Mouse (Mus musculus) frontal cortex, postnatal 36 days (tissue): ENCODE data around the gene Arntl2.

ENCODE experiments used
- DNase-seq, 2 experiments: peaks; one replicate each; pipeline ENCODE4 v3.0.0; 2022; ENCODE audit warnings: low spot score in 2 of 2

Gene Arntl2

DNA sequence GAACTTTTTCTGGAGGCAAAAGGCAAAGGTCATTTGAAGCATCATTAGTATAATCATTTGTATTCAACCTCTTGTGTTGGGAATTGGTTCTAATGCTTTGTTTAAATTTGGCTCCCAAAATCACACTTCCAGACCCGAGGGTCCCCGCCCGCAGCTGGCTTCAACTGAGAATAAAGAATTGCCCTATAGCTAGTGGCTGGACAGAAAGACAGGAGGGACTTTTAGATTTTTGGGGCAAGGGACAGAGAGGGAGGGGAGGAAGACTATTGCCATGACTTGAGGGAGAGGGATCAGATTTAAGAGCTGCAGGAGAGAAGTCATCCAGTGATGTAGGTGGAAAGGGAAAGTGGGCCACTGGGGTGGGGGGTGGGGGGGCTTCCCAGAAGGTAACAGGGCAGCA, 14.3 kb upstream of the Arntl2 start:
- DNase-seq: no peak

DNA sequence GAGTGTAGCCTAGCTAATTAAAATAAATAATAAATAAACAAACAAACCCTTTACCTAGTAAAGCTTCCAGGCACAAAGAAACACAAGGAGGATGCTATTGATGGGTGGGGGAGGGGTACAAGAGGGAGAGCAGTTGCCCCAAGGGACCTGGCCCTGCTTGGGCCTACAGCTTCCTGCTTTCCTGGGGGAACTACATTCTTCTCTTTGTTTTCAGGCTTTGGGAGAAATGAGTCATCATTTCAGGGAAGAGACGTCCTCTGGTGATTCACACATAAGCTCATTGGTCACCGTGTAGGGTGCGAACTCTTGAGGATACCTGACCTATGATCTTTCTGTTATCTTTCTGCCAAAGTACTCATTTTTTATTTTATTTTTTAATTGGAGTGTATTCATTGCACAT, 2.3 kb upstream of the Arntl2 start:
- no peak for DNase-seq

DNA sequence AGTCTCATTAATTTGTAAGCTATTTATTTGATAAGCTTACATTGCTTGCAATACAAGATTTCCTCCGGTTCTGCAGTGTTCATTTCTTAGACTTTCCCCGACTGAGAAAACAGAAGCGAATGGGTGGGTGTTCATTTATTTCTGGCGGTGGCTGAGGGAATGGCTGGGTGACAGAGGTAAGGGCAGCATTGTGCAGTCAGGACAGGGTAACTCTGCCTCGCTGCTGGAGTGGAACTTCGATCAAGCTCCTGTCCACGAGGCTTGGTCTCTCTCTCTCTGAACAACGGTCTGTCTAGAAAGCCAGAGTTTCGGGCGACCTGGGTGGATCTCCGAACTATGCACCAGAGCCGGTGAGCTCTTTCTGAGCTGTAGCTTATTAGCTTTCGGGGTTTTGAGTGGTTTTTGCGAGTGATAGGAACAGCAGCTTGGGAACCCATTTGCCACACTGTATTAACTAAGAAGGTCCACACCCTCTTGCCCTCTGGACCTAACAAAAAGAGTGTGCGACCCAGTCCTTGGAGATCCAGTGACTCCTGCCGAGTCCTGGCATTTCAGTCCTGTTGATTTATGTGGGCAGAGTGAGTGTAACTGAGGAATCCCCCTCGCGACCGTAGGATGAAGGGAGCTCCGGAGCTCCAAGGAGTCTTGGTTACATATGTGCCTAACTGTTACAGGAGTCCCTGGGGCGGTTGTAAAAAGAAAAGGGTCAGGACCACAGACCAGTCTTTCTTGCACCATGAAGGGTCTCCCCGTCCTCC, 510 bp upstream of the Arntl2 start:
- DNase-seq: no peak

DNA sequence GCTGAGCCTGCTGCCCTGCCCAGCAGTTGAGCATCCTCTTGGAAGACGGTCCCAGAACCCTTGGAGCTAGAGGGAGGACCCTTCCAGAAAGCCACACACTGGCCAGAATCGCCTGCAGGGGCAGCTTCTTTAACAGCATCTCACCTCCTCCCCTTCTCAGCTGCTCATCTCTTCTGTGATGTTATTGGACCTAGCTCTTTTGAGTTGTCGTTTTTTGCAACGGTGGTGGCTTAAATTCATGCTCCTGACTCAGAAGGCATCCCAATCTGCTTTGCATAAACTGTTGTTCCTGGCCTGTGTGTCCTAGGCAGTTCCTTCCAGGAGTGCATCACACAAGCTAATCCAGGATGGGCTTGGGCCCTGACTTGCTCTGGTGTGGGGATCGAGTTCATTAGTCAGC, 1.6 kb downstream of the Arntl2 start:
- no peak for DNase-seq

DNA sequence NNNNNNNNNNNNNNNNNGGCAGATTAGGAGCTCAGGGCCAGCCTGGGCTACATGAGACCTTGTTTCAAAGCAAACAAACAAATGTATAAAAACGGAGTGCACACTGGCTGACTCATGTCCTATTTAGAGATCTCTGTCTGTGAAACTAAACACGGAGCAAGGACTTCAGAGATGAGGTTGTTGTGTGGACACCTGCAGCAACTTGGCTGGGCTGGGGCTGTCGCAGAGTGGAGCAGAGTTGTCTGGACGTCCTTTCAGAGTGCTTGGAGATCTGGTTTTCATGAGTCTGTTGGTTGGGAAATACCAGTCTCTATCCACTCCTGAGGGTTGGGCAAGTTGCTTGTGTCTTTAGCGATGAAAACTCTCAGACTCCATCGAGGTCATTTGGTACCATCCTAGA, 14.1 kb downstream of the Arntl2 start:
- DNase-seq: no peak

DNA sequence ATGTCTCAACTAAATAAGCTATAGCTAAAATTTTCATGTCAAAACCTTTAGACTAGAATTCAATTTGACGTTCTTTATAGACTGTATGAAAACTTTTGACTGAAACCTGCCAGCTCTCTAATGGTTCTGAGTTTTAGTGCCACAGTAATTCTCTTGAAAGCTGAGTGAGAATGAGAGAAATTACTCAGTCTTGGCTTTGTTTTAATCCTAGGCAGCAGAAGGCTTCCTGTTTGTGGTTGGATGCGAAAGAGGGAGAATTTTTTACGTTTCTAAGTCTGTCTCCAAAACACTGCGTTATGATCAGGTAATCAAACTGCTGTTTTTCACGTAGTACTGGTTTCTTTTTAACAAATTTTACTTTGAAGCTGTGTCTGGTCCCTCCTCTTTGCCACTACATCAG, 17.2 kb downstream of the Arntl2 start:
- no peak for DNase-seq

DNA sequence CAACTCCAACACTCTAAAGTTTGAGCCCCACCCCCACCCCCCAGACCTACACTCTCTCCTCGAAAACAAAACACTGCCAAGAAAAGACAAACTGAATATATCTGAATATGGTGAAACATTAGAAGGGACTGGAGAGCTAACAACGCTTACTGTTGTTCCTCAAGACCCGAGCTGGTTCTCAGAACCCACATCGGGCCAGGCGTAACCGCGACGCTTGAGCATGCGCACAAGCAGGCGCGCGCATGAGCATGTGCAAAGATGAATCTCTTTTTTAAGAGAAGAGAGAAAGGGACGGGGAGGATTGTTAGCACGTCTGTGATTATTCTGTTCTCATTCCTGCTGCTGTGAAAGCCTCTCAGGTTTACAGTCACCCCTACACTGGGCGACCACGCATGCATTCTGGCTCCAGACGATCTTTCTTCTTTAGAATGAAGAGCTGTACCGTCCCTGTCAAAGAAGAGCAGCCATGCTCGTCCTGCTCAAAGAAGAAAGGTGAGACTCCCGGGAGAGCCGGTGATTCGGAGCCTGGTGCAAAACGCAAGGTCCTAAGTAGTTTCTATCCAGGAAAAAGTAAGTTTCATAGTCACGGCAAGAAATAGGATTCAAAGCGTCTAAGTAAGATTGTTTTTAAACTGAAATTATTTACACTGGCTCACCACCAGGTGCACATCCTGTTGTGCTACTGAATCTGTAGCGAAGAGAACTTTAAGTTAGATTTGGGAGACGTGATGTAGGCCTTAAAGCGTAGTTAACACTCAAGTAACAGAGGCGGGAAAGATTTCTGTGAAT, 24.5 kb downstream of the Arntl2 start:
- no peak for DNase-seq

DNA sequence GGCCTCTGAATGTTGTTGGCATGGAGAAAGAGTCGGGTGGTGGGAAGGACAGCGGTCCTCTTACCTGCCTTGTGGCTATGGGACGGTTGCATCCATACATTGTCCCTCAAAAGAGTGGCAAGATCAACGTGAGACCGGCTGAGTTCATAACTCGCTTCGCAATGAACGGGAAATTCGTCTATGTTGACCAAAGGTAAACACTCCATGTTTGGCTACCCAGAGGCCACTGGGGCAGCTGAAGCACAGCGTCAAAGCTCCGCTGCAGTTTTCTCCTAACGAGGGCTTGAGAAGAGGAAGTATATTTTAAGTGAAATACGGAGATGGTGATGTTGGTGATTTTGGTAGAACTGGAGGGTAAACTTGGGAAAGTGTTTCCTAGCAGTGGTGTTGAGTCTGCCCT, 26.1 kb downstream of the Arntl2 start:
- no peak for DNase-seq

DNA sequence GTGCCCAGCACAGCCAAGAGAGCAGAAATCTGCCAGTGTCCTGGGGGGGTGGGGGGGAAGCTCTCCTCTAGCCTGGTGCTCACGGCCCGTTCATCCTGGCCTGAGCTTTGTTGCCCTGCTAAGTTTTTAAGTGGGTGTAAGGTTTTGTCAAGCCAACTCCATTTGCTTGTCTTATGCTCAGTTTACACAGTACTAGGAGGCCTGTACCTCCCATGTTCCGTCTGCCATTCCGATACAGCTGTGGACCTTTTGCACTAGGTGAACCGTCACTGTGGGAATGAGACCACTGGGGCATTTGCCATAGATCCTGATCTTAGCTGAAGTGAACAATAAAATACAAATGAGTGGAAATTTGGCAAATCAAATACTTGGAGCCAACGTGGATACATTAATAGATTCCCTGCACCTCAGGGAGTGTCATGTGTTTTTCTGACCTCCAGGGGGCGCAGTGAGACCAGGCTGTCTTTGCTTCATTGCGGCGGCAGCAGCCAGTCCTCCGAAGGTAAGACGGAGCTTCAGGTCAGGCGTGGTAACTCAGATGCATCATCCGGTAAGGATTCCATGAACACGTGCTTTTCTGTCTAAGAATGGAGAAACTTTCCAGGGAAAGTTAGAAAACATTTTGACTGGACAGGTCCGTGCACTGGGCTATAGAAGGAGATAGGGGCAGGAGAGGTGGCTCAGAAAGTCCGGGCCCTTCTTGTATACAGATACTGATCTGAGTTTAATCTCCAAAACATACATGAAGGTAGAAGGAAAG, 29.1 kb downstream of the Arntl2 start:
- peak; percentile 54 to 66 for DNase-seq

DNA sequence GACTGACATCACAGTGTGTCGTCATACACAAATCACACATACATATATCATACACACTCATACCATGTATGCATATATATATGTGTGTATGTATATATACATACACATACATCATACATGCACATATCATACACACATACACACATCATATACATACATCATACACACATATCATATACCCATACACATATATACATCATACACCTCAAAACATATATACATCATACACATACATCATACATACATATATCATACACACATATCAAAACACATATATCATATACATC, 29.6 kb downstream of the Arntl2 start:
- DNase-seq: no peak

DNA sequence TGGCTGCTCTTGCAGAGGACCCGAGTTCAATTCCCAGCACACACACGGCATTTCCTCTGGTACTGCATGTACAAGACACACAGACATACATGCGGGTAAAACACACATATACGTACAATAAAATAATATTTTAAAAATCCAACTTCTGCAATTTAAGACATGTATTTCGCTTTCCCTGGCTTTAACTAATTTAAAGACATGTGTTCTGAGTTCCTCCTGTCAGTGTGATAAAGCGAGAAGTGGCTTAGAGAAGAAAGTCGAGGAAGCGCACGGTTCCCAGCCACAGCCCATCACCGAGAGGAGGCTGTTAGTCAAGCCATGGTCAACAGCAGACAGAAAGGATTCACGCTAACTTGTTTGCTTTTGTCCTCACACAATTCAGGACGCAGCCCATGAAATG, 35.5 kb downstream of the Arntl2 start:
- DNase-seq: no peak

DNA sequence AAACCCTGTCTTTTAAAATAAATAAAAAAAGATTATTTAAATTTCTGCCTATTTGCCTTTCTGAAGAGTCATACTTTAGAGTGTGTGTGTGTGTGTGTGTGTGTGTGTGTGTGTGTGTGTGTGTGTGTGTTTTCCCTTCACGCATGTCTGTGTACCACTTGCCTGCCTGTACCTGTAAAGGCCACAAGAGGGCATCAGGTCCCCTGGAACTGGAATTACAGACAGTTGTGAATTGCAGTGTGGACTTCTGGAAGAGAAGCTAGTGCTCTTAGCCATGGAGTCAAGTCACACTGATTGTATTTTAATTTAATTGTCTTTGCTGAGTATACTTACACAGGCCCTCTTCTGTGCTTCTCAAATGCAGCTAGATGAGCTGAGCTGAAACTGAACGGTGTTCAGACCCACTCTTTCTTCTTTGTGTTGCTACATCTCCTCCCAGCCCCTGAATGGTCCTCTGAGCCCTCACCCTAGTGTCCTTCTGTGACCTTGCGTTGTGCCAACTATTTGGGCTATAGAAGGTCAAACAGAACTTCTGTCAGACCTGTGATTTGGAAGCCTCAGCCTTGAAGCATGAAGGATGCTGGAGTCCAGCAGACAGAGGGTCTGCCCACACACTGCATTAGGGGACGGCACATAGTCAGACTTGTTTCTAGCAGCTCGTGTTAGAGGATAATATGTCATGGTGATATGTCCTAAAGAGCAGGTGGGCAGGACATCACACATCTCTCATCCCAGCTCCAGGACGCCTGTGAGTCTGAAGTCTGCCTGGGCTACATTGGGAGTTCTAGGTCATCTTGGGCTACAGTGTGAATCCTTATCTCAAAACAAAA, 37.8 kb downstream of the Arntl2 start:
- peak; percentile 33 to 67 for DNase-seq

DNA sequence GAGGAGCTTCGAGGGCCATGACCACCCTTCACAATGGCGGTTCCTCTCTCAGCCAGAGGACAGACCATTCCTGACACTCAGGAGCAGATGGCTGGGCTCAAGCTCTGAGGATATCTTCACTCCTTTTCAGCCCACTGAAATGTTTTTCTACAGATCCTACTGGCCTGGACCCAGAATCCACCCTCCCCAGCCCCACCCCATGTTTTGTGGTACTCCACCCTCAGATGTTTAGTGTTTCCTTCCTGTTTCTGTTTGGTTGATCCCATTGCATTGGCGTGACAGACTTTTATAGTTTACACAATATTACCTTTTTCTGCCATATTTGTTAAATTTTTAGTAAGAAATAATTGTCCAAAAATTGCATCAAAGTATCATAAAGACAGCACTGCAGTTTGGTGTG, 38.5 kb downstream of the Arntl2 start:
- DNase-seq: no peak

DNA sequence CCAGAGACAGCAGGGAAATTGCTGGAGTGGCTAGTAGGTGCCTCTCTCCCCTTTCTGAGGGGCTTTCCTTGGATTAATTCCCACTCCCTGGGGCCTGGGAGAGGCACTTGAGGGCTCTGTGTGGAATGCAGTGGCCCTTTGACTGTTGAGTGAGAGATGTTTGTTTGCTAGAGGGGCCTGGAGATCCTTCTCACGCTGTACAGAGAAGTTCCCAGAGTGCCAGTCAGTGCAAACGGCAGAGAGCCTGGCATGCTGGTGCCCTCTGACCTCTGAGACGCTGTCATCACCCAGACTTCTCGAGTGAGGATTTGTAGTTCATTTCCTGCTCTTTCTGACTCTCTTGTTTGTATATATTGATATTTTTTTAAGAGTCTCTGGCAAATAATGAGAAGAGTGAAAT, 39.9 kb downstream of the Arntl2 start:
- no peak for DNase-seq

DNA sequence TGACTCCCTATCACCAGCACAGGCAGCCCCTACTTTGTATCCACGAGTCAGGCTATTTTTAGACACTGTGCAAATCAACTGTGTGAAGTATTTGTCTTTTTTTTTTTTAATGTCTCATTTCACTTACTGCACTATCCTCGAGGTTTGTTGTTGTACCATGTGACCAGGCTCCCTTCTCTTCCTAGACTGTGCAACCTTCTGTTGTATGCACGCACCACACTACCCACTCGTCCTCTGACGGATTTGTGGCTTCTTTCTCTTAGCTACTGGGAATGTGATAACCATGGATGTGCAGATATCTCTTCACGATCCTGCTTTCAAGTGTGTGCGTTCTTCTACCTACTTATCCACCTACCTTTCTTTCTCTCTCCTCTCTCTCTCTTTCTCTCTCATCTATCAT, 41.5 kb downstream of the Arntl2 start:
- DNase-seq: no peak

DNA sequence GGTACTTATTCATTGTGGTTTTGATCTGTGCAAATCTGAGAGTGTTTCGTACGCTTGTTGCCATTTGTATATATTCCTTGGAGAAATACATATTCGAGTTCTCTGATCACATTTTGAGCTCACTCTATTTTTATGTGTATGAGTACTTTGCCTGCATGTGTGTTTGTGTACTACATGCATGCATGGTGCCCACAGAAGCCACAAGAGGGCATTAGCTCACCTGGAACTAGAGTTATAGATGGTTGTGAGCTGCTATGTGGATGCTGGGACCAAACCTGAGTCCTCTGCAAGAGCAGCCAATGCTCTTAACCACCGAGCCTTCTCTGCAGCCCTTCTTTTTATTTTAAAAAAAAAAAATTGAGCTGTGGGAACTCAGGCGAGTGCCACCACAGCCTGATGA, 42.5 kb downstream of the Arntl2 start:
- no peak for DNase-seq

DNA sequence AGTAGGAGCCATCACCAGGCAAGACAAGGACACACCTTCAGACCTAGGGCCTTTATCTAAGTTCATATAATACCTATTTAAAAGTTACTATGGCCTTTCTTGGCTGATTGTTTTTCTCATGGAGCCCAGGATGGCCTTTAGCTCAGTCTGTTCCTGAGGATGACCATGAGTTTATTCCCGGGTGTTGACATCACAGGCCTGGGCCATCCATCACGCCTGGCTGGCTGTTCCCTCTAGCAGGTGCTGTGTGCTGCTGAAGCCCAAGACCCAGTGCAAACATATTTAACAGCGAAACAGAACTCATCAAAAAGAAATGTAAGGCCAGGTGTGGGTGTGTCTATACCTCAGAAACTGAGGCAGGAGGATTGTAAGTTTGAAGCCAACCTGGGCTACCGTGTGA, 43.0 kb downstream of the Arntl2 start:
- DNase-seq: no peak

DNA sequence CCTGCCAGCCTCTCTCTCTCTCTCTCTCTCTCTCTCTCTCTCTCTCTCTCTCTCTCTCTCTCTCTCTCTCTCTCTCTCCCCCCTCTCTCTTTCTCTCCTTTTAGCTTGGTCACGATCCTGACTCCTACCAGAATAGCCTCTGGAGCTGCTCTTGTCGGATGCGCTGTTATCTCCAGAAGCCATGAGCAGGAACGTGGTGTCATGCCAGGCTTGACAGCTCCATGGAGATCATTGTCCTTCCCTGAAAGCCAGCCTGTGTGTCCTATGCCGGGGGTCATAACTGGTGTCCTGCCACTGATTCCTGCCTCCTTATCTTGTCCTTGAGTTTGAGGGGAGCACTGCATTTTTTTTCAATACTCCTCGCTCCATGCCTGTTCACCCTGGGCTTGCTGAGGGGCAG, 49.0 kb downstream of the Arntl2 start:
- no peak for DNase-seq

DNA sequence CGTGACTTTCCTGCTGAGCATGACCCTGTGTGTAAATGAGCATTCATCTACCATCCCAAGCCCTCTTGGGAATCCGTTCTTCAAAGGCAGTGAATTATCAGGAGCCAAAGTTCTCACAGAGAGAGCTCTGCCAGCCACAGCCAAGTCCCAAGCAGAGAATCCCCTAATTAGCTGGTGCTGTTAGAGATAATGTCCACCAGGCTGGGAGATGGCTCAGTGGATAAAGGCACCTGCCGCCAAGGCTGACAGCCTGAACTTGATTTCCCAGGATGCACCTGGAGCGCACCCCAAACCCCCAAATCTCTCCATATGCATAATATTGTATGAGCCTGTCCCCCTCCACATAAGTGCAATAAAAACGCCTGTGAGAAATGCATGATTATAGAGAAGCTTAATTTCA, 49.5 kb downstream of the Arntl2 start:
- no peak for DNase-seq

DNA sequence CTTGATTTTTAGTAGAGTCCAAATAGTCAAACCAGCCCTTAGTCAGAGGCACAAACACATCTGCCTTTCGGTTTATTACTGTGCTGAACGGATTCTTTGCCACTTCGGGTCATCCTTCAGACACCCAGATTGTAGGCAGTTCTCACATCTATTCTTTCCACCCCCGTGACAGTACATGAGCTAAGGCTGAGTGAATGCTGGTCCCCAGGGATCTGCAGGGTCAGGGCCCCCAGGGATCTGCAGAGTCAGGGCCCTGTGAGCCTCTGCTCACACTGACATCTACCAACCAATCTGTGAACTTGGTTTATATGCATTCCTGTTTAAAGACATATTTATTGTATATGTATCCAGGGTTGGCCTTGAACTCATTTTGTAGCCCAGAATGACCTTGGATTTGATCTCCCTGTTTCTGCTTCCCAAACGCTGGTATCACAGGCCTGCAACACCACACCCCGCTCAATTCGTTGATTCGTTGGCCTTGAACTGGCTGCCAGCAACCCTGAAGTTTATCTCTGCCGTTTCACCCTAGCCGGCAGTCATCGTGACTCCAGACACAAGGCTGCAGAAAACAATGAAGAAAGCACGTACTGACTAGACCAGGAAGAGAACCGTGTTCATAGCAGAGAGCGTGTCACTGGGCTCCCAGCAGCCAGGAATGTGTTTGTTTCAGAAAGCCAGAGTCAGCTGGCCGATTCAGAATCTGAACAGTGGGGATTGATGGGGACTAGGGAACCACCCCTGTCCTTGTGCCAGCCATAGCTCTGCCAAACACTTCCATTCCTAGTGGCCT, 50.3 kb downstream of the Arntl2 start:
- DNase-seq: no peak

DNA sequence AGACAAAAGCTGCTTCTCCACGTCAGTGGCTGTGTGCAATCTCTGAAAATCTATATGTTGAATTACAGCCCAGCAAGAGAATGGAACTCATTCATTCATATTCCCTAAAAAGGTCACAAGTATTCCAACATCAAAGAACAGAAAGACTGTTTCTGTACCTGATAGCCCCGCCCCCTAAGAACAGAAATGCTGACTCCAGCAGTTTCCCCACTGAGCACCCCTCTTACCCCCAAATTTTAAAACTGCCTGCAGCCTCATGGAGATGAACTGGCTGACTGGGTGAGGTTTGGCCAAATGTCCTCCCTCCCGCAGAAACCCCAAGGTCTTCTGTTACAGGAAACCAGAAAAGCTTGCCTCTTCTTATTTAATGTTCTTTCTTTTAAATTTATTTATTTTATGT, 51.5 kb downstream of the Arntl2 start:
- no peak for DNase-seq
